Mouse (Mus musculus) ES-E14 (cell line): ENCODE results near the gene Klk15.

Experiments used
- CHD2 ChIP-seq: IDR thresholded peaks from 2 replicates; pipeline ENCODE4 v1.6.1; 2014; ENCODE audit warnings: mild to moderate bottlenecking, low read depth, low read length, inconsistent platforms
- HCFC1 ChIP-seq: IDR thresholded peaks from 2 replicates; pipeline ENCODE4 v1.6.1; 2012; ENCODE audit warnings: low read length, inconsistent platforms, borderline replicate concordance; ENCODE audit not compliant: insufficient read depth
- MAFK ChIP-seq: IDR thresholded peaks from 2 replicates; pipeline ENCODE4 v1.6.1; 2014; ENCODE audit warnings: mild to moderate bottlenecking, low read depth, low read length, inconsistent platforms; ENCODE audit not compliant: insufficient read depth
- ZC3H11A ChIP-seq: IDR thresholded peaks from 2 replicates; pipeline ENCODE4 v1.6.1; 2012; ENCODE audit warnings: low read depth, mild to moderate bottlenecking, inconsistent platforms, low read length, borderline replicate concordance
- ZNF384 ChIP-seq: IDR thresholded peaks from 2 replicates; pipeline ENCODE4 v1.6.1; 2012; ENCODE audit warnings: low read depth, low read length, inconsistent platforms

GRCm38 (mm10) chr7:43967612-43968011, 34.1 kb downstream of the Klk15 start:
- no peak for TF ChIP-seq ZC3H11A
- TF ChIP-seq CHD2: no peak
- TF ChIP-seq HCFC1: no peak
- no peak for TF ChIP-seq MAFK
- TF ChIP-seq ZNF384: no peak
